Mouse (Mus musculus) erythroblast, embryonic 14.5 days (primary cell): ENCODE measurements around the gene Gnb3.

ENCODE experiments used
- GATA1 ChIP-seq: IDR thresholded peaks from 2 replicates; pipeline ENCODE4 v1.6.1; 2012; ENCODE audit warnings: low read length, inconsistent platforms, mixed read lengths
- TAL1 ChIP-seq: IDR thresholded peaks from 3 replicates; pipeline ENCODE4 v1.6.1; 2012; ENCODE audit warnings: low read length, inconsistent platforms, mixed read lengths

DNA sequence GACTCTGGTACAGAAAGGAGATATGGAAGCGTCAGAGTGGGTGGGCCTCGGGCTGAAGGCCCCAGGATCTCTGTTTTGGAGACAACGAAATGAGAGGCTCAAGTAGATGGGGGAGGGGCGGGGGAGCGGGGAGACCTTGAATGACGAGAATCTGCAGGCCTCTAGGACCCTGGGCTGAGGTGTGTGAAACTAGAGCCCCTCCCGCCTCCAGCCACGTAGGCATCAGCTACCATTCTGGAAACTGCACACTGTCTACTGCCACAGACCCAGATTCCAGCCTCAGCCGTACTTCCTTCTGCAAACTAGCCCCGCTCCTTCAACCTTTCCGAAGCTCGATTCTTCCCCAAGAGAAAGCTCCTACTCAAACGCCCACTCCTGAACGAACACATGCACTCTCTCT is 16.2 kb upstream of the Gnb3 start:
- no peak for TF ChIP-seq TAL1
- TF ChIP-seq GATA1, result no peak
